Mouse (Mus musculus): ENCODE measurements at regions not wholly inside any gene's neighbourhood (a gene's known extent, or its start where the extent isn't known, plus 50 kb on each side); places are given as distances from the start of the nearest gene placed in this dataset.
"Not testable (repeated sequence)": the region's sequence is repeated elsewhere in the genome, so short reads cannot be mapped to it uniquely, and the experiment has no call there.

DNA sequence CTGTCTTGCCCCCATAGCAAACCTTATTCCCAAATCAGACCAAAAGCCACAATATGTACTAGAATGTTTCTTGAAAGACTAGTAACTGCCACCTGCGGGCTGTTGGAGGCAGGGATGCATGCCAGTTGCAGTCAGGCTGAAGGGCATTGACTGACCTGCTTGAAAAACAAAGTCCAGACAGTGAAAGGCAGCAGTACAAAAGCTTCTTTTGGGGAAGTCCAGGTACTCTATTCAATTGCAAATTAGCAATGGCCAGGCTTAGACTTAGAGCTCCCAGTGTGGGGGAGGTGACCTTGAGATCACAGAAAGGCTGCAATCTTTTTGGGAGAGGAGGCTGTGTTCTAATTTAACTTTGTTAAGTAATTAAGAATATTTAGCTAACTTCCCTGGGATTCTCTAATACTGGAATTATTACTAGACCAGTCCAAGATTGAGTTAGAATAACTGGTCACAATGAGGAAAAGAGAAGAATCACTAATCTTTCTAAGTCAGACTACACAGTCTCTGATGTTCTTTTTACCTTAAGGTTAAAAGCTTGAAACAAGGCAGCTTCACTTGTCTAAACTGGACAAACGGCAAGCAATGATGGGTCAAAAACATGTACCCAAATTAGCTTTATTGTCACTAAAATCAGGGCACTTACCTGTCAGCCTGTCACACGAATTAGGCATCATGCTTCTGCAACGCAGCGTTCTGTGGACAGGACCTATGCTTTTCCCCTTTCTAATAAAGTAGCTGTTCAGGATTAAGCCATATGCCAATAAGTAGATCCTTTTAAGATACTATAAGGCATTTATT lies 170.9 kb downstream of the Car2 start:
- TF ChIP-seq CTCF, EP300 (IDR thresholded peaks at IDR 0.05; ENCODE audit: low read depth): not testable (repeated sequence)
